Mouse (Mus musculus) liver, embryonic 14.5 days (tissue): ENCODE results near the gene Magi1.

Experiments
- CTCF ChIP-seq: IDR thresholded peaks from 2 replicates; pipeline ENCODE4 v1.5.1; 2016; ENCODE audit warnings: antibody characterized with exemption, low read depth, control low read depth
- EP300 ChIP-seq: IDR thresholded peaks from 2 replicates; pipeline ENCODE4 v1.6.1; 2016; ENCODE audit warnings: antibody characterized with exemption, low read depth

DNA sequence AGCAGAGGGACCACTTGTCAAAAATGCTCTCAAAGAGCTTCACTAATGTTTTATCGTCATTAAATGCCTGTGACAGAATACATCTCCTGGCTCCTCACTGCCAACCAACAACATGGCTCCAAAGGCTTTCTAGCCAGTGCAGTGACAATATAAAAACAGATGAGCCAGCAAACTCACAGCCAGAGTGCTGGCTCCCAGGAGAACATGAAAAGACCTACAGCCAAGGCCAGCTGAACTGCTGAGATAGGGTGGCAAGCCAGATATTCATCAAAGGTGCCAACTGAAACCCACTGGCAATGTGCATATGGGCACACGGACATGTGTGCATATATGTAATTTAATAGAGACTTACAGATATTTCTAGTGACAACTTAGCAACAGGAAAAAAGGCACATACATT lies 408.8 kb downstream of the Magi1 start:
- TF ChIP-seq EP300, result no peak
- no peak for TF ChIP-seq CTCF
